Comparison of ENCODE assay signal across 8 mouse cellular contexts in the genomic region with DNA sequence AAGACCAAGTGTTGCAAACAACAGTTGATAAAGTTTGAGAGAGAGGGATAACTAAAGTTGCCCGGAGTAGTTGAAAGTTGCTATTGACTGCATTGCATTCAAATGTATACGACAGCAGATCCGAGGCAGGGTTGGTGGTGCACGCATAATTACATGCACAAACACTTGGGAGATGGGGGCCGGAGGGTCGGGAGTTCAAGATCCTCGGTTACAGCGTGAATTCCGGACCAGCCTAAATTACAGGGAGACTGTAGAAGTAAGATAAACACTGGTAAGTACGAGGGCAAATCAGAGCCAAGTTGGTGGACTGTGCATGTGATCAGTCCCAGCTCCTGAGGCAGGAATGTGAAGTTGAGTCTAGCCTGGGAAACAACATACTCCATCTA. TPM values are rescaled to one million over a fixed set of nuclear protein-coding genes. Genes with fewer than 3 reads are reported as not detected.
DNase-seq lines count a peak whose midpoint lies in the region; ATAC-seq lines count a peak whose summit lies in the region.

No protein-coding gene starts in this region.

- no peaks in the 10 kb centered on the region for H3K9me3 ChIP-seq in lung, embryonic 16.5 days (ENCODE audit: control insufficient read depth, low read length)
- H3K9me3 ChIP-seq in embryonic facial prominence, embryonic 13.5 days, result no peaks in the 10 kb centered on the region
- no peaks in the 10 kb centered on the region for H3K9me3 ChIP-seq in limb, embryonic 10.5 days (replicated peaks)
- H3K9me3 ChIP-seq in neural tube, embryonic 15.5 days (replicated peaks), result no peaks in the 10 kb centered on the region

- H3K4me2 ChIP-seq in lung, embryonic 16.5 days (ENCODE audit: low read depth, low read length), result peak overlapping the region; percentile 94
- peak overlapping the region; percentile 95 for H3K4me2 ChIP-seq in embryonic facial prominence, embryonic 13.5 days
- H3K4me2 ChIP-seq in neural tube, embryonic 15.5 days, result peak overlapping the region; percentile 97

- peaks cover 9% of the 10 kb centered on the region for H3K4me1 ChIP-seq in lung, embryonic 16.5 days (replicated peaks; ENCODE audit: control insufficient read depth, insufficient read depth, low read length)
- peaks cover 10% of the 10 kb centered on the region for H3K4me1 ChIP-seq in embryonic facial prominence, embryonic 13.5 days
- peaks cover 8% of the 10 kb centered on the region for H3K4me1 ChIP-seq in limb, embryonic 10.5 days
- H3K4me1 ChIP-seq in neural tube, embryonic 15.5 days, result peaks cover 19% of the 10 kb centered on the region

- DNase-seq in lung, postnatal 10 days, result no peak
- no peak for DNase-seq in limb, embryonic 10.5 days (ENCODE audit: low spot score)
- DNase-seq in left cerebral cortex, postnatal 25 days (ENCODE audit: low spot score in 2 of 2), result no peak
- DNase-seq in layer of hippocampus, postnatal 25 days (ENCODE audit: extremely low spot score in 1 of 2, low spot score in 1 of 2), result no peak
- no peak for DNase-seq in MN1 (ENCODE audit: low spot score)

- H3K27ac ChIP-seq in lung, embryonic 16.5 days (ENCODE audit: low read length), result no peak overlapping the region
- H3K27ac ChIP-seq in embryonic facial prominence, embryonic 13.5 days, result no peak overlapping the region
- peak overlapping the region; percentile 83; the same call in 1 of the 2 replicates for H3K27ac ChIP-seq in limb, embryonic 10.5 days
- no peak overlapping the region for H3K27ac ChIP-seq in neural tube, embryonic 15.5 days (replicated peaks)

- intact Hi-C loops in left cerebral cortex, postnatal 25 days (cut with DNase I), result no loop called here

- H3K36me3 ChIP-seq in lung, embryonic 16.5 days (ENCODE audit: control insufficient read depth, insufficient read depth, low read length), result peaks cover 20% of the 10 kb centered on the region
- peaks cover 32% of the 10 kb centered on the region for H3K36me3 ChIP-seq in embryonic facial prominence, embryonic 13.5 days
- H3K36me3 ChIP-seq in limb, embryonic 10.5 days, result peaks cover 35% of the 10 kb centered on the region
- H3K36me3 ChIP-seq in neural tube, embryonic 15.5 days, result peaks cover 29% of the 10 kb centered on the region

- peak overlapping the region; percentile 97 for H3K4me3 ChIP-seq in lung, embryonic 16.5 days (ENCODE audit: low read length)
- H3K4me3 ChIP-seq in embryonic facial prominence, embryonic 13.5 days, result peak overlapping the region; percentile 98
- peak overlapping the region; percentile 97 for H3K4me3 ChIP-seq in limb, embryonic 10.5 days
- peak overlapping the region; percentile 100 for H3K4me3 ChIP-seq in neural tube, embryonic 15.5 days (replicated peaks)

- H3K9ac ChIP-seq in lung, embryonic 16.5 days (ENCODE audit: low read length), result peak overlapping the region; percentile 94
- H3K9ac ChIP-seq in embryonic facial prominence, embryonic 13.5 days, result peak overlapping the region; percentile 90
- peak overlapping the region; percentile 85 for H3K9ac ChIP-seq in neural tube, embryonic 15.5 days (replicated peaks)

- ATAC-seq in lung, embryonic 16.5 days (ENCODE audit: low read depth), result peak; percentile 31; the same call in 1 of the 2 replicates
- ATAC-seq in embryonic facial prominence, embryonic 13.5 days (ENCODE audit: insufficient number of reproducible peaks, insufficient read depth, low FRiP score, low TSS enrichment, low read depth), result no peak
- ATAC-seq in neural tube, embryonic 15.5 days (ENCODE audit: low FRiP score), result peak; percentile 46

- under 1% methylated on average over 10 of the region's 10 CpGs for WGBS in lung, embryonic 16.5 days
- 1% methylated on average over 10 of the region's 10 CpGs for WGBS in embryonic facial prominence, embryonic 13.5 days
- 3% methylated on average over 10 of the region's 10 CpGs for WGBS in limb, embryonic 10.5 days
- 2% methylated on average over 10 of the region's 10 CpGs for WGBS in neural tube, embryonic 15.5 days

- H3K27me3 ChIP-seq in lung, embryonic 16.5 days (ENCODE audit: control insufficient read depth, insufficient read depth, low read depth, low read length), result no peaks in the 10 kb centered on the region
- no peaks in the 10 kb centered on the region for H3K27me3 ChIP-seq in embryonic facial prominence, embryonic 13.5 days
- H3K27me3 ChIP-seq in limb, embryonic 10.5 days (ENCODE audit: low read depth, poor library complexity, severe bottlenecking), result no peaks in the 10 kb centered on the region
- no peaks in the 10 kb centered on the region for H3K27me3 ChIP-seq in neural tube, embryonic 15.5 days (replicated peaks)

RNA-seq across cellular contexts. Expression of a gene that starts 0.6 kb away (rescaled TPM):
- polyA plus RNA-seq in lung, embryonic 16.5 days (2015; fragmentation: Nextera tagmentation; extraction: Ambion mirVana), result 37.7 and 43.5 TPM in 2 replicates
- 49.0 and 57.5 TPM in 2 replicates for polyA plus RNA-seq in embryonic facial prominence, embryonic 13.5 days (2015; fragmentation: Nextera tagmentation; extraction: Ambion mirVana)
- polyA plus RNA-seq in limb, embryonic 10.5 days (2016; fragmentation: Nextera tagmentation; extraction: Ambion mirVana), result 84.8 and 91.6 TPM in 2 replicates
- 44.5 and 48.3 TPM in 2 replicates for polyA plus RNA-seq in neural tube, embryonic 15.5 days (2015; fragmentation: Nextera tagmentation; extraction: Ambion mirVana)
- 10 to 100 TPM; 35.7 to 35.9 TPM for total RNA-seq in left cerebral cortex, postnatal 25 days (2021)
- total RNA-seq in layer of hippocampus, postnatal 25 days (2021), result 10 to 100 TPM; 32.8 to 35.7 TPM

RNA-seq across cellular contexts. Expression of a gene that starts 17.4 kb away (rescaled TPM):
- polyA plus RNA-seq in lung, embryonic 16.5 days (2015; fragmentation: Nextera tagmentation; extraction: Ambion mirVana), result 108 and 131 TPM in 2 replicates
- 214 and 249 TPM in 2 replicates for polyA plus RNA-seq in embryonic facial prominence, embryonic 13.5 days (2015; fragmentation: Nextera tagmentation; extraction: Ambion mirVana)
- 144 and 175 TPM in 2 replicates for polyA plus RNA-seq in limb, embryonic 10.5 days (2016; fragmentation: Nextera tagmentation; extraction: Ambion mirVana)
- 332 and 439 TPM in 2 replicates for polyA plus RNA-seq in neural tube, embryonic 15.5 days (2015; fragmentation: Nextera tagmentation; extraction: Ambion mirVana)
- total RNA-seq in left cerebral cortex, postnatal 25 days (2021), result 10 to 100 TPM; 25.2 to 28.5 TPM
- total RNA-seq in layer of hippocampus, postnatal 25 days (2021), result 10 to 100 TPM; 22.1 to 24.5 TPM

RNA-seq across cellular contexts. Expression of a gene that starts 21.4 kb away (rescaled TPM):
- 22.5 and 23.7 TPM in 2 replicates for polyA plus RNA-seq in lung, embryonic 16.5 days (2015; fragmentation: Nextera tagmentation; extraction: Ambion mirVana)
- polyA plus RNA-seq in embryonic facial prominence, embryonic 13.5 days (2015; fragmentation: Nextera tagmentation; extraction: Ambion mirVana), result 34.1 and 37.7 TPM in 2 replicates
- polyA plus RNA-seq in limb, embryonic 10.5 days (2016; fragmentation: Nextera tagmentation; extraction: Ambion mirVana), result 24.9 and 26.6 TPM in 2 replicates
- polyA plus RNA-seq in neural tube, embryonic 15.5 days (2015; fragmentation: Nextera tagmentation; extraction: Ambion mirVana), result 25.4 and 25.5 TPM in 2 replicates
- 10 to 100 TPM; 45.5 to 49.4 TPM for total RNA-seq in left cerebral cortex, postnatal 25 days (2021)
- total RNA-seq in layer of hippocampus, postnatal 25 days (2021), result 10 to 100 TPM; 33.9 to 43.3 TPM
